Mouse (Mus musculus): Measurements from ENCODE around the gene Gm32802.
A peak's percentile ranks its signal among the peaks of the same experiment; 100 is the strongest.
"Not testable (repeated sequence)": the region's sequence is repeated elsewhere in the genome, so short reads cannot be mapped to it uniquely, and the experiment has no call there.

The Gm32802 gene

GRCm38 (mm10) chr10:118258388-118258787 is at the start of gene Gm32802:
Gm32802 (plus strand) TSS chr10:118258688.
- not testable (repeated sequence) for DNase-seq (ENCODE audit: low read depth, low spot score)

- DNase-seq (ENCODE audit: low read depth, low spot score), result not testable (repeated sequence)
Measured at GRCm38 (mm10) chr10:118215719-118216393, 42.6 kb upstream of the Gm32802 start.

GRCm38 (mm10) chr10:118227629-118228028 is 30.9 kb upstream of the Gm32802 start:
- DNase-seq (ENCODE audit: low read depth, low spot score), result not testable (repeated sequence)

- not testable (repeated sequence) for DNase-seq (ENCODE audit: low read depth, low spot score)
Measured at GRCm38 (mm10) chr10:118232607-118233006, 25.9 kb upstream of the Gm32802 start.

- DNase-seq (ENCODE audit: low read depth, low spot score), result not testable (repeated sequence)
Measured at GRCm38 (mm10) chr10:118240680-118241079, 17.8 kb upstream of the Gm32802 start, which contains the start of gene Gm32717. Gm32717 (minus strand) TSS chr10:118240780.

GRCm38 (mm10) chr10:118249006-118249595 is 9.4 kb upstream of the Gm32802 start:
- DNase-seq (ENCODE audit: low read depth, low spot score), result not testable (repeated sequence)

- peak; percentile 3 for DNase-seq (ENCODE audit: low read depth, low spot score)
Measured at GRCm38 (mm10) chr10:118250852-118251295, 7.6 kb upstream of the Gm32802 start.

GRCm38 (mm10) chr10:118268812-118269211 is 10.3 kb downstream of the Gm32802 start:
- DNase-seq (ENCODE audit: low read depth, low spot score), result not testable (repeated sequence)

- not testable (repeated sequence) for DNase-seq (ENCODE audit: low read depth, low spot score)
Measured at GRCm38 (mm10) chr10:118271416-118271815, 12.9 kb downstream of the Gm32802 start.

- DNase-seq (ENCODE audit: low read depth, low spot score), result not testable (repeated sequence)
Measured at GRCm38 (mm10) chr10:118278069-118278468, 19.6 kb downstream of the Gm32802 start.

- DNase-seq (ENCODE audit: low read depth, low spot score), result not testable (repeated sequence)
Measured at GRCm38 (mm10) chr10:118282565-118282964, 24.1 kb downstream of the Gm32802 start.

GRCm38 (mm10) chr10:118283016-118283415 is 24.5 kb downstream of the Gm32802 start:
- not testable (repeated sequence) for DNase-seq (ENCODE audit: low read depth, low spot score)

- DNase-seq (ENCODE audit: low read depth, low spot score), result no peak
Measured at GRCm38 (mm10) chr10:118294938-118295337, 36.5 kb downstream of the Gm32802 start, which contains the start of gene Iltifb. Iltifb (minus strand) TSS chr10:118295038.

- DNase-seq (ENCODE audit: low read depth, low spot score), result not testable (repeated sequence)
Measured at GRCm38 (mm10) chr10:118302133-118302532, 43.6 kb downstream of the Gm32802 start.

All from WW6 (cell line).